Mouse (Mus musculus): ENCODE data around the gene Abcb6. TPM values are rescaled to one million over a fixed set of nuclear protein-coding genes. Genes with fewer than 3 reads are reported as not detected.

Gene Abcb6
- 1 to 10 TPM in 1 of 2 experiments, under 1 TPM in 1; 0.97 to 6.9 TPM for polyA plus RNA-seq (2017; shearing (Covaris generic))

GRCm38 (mm10) chr1:75180105-75180590, at the start of gene Abcb6:
TSS of gene Abcb6 (minus strand) at chr1:75180392.
- peak; percentile 91 for ATAC-seq

DNA sequence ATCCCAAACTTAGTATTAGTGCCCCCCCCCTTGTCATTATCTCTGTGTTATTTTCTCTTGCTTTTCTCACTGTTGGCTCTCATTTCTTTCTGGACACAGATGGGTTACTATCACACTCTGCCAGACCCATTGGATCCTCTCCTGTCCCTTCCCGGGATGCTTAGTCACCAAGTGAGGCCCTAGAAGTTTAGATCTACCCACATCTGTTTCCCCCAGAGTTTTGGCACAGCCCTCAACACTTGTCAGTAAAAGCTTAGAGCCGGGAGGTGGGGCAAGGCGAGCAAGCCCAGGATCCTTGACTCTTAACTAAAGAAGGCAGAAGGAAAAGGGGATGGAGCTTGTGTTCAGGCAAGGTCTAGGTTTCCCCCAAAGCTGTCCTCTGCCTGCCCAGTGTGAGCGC, 49.0 kb upstream of the Abcb6 start:
- ATAC-seq = no peak

DNA sequence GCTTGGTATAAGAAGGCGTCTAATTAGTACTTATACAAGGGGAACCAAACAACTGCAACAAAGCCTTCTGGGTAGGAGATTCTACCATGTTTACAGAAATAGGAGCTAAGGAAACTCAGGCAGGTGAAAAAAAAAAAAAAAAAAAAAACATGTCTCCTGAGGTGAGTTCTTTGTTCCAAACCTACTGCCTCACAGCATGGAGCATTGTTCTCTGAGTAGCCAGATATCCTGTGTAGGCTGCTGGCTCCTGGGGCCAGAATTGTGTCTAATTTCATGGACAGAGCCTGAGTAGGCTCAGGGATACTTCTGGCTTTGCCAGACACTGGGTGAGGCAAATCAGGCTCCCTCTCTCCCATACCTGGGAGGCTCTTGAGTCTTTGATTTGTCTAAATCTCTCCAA, 47.5 kb upstream of the Abcb6 start:
- ATAC-seq = no peak

GRCm38 (mm10) chr1:75226138-75226537, 45.9 kb upstream of the Abcb6 start:
- no peak for ATAC-seq

DNA sequence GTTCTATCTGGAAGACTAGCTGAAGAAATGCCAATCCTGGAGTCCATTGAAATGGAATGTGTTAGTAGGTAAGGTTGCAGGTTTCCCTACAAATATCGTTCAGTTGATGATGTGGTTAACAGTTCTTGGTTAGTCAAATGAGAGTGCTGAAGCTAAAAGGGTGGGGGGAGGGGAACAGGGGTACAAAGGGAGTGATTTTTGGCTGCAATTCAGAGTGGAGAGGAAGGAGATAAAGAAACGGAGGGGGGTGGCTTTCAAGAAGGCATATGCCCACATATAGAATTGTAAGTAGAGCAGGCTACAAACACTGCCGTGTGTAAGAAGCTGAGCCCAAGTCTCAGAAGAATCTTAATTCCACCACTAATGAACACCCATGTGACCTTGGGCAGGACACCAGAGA, 45.3 kb upstream of the Abcb6 start:
- no peak for ATAC-seq

DNA sequence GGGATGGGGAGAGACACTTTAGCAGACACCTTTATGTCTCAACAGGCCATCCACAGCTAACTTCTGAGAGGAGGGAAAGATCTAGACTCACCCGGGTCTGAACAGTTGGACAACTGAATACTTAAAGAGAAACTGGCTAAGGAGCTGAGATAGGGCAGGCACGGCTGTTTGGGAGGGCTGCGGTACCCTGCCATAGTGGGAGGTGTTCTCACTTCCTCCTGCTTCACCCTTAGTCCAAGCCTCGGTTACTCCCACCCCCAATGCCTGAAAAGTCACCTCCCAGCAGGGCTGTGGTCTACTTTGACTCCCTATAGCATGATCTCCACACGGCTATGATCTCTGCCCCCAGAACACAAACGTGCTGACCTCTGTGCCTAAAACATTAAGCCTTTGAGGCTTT, 43.3 kb upstream of the Abcb6 start:
- ATAC-seq = no peak

GRCm38 (mm10) chr1:75222926-75223325, 42.7 kb upstream of the Abcb6 start:
- peak; percentile 33 for ATAC-seq

- ATAC-seq = no peak
These were observed 41.3 kb upstream of the Abcb6 start for GRCm38 (mm10) chr1:75221538-75221937.

- ATAC-seq = no peak
These were observed 39.3 kb upstream of the Abcb6 start, which contains the start of gene Tuba4a for GRCm38 (mm10) chr1:75219531-75219930. TSS of gene Tuba4a (minus strand) at chr1:75219865.

- ATAC-seq = peak; percentile 91
These were observed 38.9 kb upstream of the Abcb6 start for GRCm38 (mm10) chr1:75219078-75219477.

DNA sequence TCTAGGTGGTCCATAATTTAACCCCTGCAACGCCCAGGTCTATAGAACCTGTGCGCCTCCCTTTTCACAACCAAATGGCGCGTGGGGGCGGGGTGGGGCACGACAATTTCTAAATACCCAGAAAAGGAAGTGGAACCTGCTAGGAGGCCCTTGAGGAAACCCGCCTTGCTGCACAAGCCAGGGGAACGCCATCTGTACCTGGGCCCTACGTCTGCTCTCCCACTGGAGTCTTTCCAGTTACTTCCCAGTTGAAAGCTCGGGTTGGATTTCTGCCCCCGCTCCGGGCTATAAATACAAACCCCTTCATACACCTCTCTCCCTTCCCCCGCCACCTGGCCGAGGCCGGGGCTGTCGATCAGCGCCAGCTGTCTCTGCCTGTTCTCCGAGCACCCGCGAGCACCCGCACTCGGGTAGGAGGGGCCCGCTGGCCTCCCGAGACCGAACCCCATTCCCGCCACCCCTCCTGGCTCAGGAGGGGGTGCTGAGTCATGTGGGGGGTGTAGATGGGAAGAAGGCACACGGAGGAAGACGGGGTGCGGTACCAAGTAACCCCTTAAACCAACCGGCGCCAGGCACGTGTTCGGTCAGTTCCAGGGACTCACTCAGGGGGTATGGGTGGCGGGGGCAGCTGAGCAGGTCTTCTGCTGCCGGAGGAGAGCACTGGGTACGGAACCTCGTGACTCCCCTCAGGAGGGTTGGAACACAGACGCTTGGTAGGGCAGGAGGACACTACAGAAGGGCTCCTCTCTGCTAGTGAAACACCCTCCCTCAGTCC, 38.2 kb upstream of the Abcb6 start:
- peak; percentile 51 for ATAC-seq

DNA sequence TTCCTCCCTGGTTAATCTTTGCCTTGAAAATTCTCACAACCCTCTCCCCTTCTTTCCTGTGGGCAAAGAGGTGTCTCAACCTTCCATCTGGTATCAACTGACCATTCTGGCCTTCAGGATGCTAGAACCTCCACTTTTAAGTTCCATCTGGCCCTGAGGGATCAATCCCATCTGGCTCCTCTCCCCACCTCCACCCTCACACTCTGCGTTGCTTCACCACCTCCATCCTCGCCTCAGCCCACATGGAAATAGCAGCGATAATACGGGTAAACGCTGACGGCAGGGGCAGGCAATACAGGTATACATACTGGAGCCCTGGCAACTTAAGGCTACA, 37.7 kb upstream of the Abcb6 start:
- no peak for ATAC-seq

DNA sequence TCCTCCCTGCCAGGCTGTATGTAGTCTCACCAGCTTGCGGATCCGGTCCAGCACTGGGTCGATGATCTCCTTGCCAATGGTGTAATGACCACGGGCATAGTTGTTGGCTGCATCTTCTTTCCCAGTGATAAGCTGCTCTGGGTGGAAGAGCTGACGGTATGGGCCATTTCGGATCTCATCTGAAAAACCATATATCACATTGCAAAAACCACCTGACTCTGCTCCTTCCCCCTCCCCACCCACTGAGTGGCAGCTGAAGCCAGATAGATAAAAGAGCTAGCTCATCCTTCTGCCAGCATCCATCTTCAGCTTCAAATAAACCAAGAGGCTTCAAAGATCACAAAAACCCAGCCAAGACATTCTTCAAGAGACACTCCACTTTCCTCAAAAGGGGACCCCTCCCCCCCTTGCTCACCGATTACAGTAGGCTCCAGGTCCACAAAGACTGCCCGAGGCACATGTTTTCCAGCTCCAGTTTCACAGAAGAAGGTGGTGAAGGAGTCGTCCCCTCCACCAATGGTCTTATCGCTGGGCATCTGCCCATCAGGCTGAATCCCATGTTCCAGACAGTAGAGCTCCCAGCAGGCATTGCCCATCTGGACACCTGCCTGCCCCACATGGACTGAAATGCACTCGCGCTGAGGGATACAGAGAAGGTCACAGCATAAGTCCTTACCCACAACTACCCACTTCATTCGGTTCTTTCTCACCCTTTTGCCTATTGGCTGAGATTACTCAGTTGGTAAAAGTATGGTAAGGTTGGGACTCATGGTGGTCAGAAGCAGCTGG, 36.8 kb upstream of the Abcb6 start:
- ATAC-seq = no peak

GRCm38 (mm10) chr1:75215785-75216184, 35.6 kb upstream of the Abcb6 start:
- no peak for ATAC-seq

DNA sequence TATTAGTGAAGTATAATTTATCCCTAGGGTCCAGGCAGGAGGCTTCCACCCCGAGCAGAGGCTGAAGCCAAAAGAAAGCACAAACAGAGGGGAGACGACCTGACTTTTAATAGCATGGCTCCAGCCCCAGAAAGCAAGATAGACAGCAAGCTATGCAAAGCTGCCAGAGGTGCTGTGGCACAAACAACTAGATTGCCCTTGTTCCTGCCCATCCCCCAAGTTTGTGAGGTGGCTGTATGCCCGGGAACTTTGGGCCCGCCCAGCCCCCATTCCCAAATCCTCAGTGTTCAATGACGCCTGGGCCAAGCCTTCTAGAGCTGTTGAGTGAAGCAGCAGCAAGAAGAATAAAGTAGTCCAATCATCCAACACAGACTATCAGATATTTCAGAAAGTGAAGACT, 34.7 kb upstream of the Abcb6 start:
- ATAC-seq = no peak

- ATAC-seq = no peak
These were observed 34.2 kb upstream of the Abcb6 start for GRCm38 (mm10) chr1:75214442-75214841.

- ATAC-seq = no peak
These were observed 32.9 kb upstream of the Abcb6 start for GRCm38 (mm10) chr1:75213096-75213495.

DNA sequence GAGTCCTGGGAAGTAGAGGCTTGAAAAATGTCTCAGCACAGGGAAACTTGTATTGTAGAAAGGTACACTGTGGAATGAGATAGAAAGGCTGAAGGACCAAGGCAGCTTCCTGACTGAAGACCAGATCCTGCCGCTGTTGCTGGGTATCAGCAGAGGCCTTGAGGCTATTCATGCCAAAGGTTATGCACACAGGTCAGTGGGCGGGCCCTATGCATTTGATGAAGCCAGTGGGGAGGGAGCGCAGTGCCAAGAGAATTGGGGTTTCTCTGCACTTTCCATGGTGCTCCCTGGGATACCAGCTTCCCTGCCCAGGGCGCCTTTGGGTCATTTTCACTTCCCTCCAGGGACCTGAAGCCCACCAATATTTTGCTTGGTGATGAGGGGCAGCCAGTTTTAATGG, 32.4 kb upstream of the Abcb6 start:
- ATAC-seq = no peak

GRCm38 (mm10) chr1:75211141-75211708, 31.0 kb upstream of the Abcb6 start:
- peak; percentile 23 for ATAC-seq

DNA sequence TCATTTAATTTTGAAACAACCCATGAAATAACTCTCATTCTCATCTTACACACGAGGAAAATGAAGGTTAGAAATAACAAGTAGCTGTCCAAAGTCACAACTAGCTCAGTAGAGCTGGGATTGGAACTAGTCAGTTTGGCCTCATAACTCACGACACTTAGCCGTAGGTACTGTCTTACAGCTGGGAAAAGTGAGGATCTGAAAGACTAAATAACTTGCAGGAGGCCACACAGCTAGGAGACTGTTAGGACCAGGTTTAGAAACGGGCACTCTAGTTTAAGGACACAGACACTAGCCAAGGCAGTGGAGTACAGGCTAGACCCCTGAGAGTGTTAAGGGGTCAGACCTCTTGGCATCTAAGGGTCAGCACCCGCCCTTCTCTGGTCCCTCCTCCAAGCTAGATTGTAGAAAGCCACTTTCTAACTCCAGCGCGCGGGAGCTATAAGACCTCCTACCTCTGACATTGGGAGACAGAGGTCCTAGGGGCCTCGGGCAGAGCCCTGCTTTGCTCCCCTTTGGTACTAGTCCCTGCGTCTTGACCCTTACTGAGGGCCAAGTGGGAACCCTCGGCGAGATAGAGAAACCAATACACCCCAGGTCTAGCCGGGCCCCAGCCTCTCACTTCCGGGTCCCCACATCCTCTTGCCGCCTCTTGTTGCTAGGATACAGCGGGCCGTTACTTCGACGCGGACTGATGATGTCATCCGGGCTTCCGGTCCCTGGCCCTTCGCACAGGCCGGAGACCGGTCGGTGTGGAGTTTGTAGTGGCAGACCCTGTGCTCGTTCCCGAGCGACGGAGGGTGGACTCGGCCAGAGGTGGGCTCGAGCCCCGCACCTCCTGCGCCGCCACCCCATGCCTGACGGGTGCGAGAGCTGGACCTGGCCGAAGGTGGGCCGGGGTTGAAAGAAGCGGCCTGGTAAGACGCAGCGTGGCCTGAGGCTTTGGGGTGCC, 30.2 kb upstream of the Abcb6 start, which contains the start of the genes Glb1l and Stk16:
Glb1l (minus strand) TSS at position 678 of the 952 bp plus-strand sequence.
Stk16 (plus strand) TSS at position 703 of the 952 bp plus-strand sequence.
- peak; percentile 93 for ATAC-seq

DNA sequence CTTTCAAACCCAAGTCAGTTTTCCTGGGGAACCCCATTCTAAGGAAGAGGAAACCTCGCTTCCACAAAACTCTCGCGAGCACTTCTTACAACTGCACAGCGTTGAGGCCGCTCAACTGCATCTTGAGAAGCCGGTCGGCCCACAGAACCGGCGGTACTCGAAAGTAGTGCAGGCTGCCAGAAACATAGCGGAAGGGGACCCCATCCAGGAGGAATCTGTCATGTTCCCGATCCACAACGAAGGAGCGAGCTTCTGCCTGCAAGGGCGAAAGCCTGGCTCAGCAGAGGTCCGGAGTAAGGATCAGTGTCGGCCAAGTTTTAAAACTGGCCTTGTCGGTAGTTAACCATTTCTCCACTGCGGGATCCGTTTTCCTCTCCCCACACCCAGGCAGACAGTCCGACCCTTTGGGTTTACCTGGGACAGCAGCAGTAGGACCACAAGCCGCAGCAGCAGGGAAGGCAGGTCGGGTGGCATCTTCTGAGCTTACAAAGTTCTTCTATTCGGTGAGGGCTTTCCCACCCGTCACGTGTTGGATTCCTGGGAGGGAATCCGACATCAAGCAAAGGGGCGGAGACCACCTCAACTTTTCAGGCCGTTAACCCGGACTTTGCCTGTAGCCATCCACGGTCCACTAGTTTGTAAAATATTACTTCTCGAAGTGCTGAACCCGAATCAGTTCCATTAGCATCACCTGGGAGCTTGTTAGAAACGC, 28.9 kb upstream of the Abcb6 start:
- no peak for ATAC-seq
